9 mouse cellular contexts compared by ENCODE assay signal in genomic region chr9:43206022-43206390, GRCm38 (mm10). TPM values are rescaled to one million over a fixed set of nuclear protein-coding genes. Genes with fewer than 3 reads are reported as not detected.
DNase-seq lines count a peak whose midpoint lies in the region; ATAC-seq and TF ChIP-seq lines count a peak whose summit lies in the region.
"Had no signal": no experiment of that assay in that cellular context is flagged by ENCODE, and none has a peak within 500 bp of the region (broad histone marks: within the 10 kb centered on the region; RNA-seq: fewer than 3 reads in every experiment).

No protein-coding gene starts in this region.

- H3K36me3 ChIP-seq in heart, embryonic 14.5 days (ENCODE audit: control insufficient read depth, insufficient read depth, low read length) = no peaks in the 10 kb centered on the region
- no peaks in the 10 kb centered on the region for H3K36me3 ChIP-seq in heart, adult 2 months (ENCODE audit: control insufficient read depth, insufficient read depth, low read length)
- no peaks in the 10 kb centered on the region for H3K36me3 ChIP-seq in hindbrain, embryonic 15.5 days
- H3K36me3 ChIP-seq in midbrain, embryonic 15.5 days (replicated peaks) = no peaks in the 10 kb centered on the region

- H3K4me2 ChIP-seq in heart, embryonic 14.5 days (ENCODE audit: low read length) = peak overlapping the region; percentile 63
- H3K4me2 ChIP-seq in hindbrain, embryonic 15.5 days = peak overlapping the region; percentile 58
- peak overlapping the region; percentile 52 for H3K4me2 ChIP-seq in midbrain, embryonic 15.5 days

- WGBS in heart, embryonic 14.5 days = 4% methylated on average over 15 of the region's 15 CpGs
- 7% methylated on average over 15 of the region's 15 CpGs for WGBS in heart, adult 2 months
- 4% methylated on average over 15 of the region's 15 CpGs for WGBS in hindbrain, embryonic 15.5 days
- 4% methylated on average over 15 of the region's 15 CpGs for WGBS in midbrain, embryonic 15.5 days

- no peaks in the 10 kb centered on the region for H3K9me3 ChIP-seq in heart, embryonic 14.5 days (ENCODE audit: control insufficient read depth, low read length)
- no peaks in the 10 kb centered on the region for H3K9me3 ChIP-seq in hindbrain, embryonic 15.5 days
- H3K9me3 ChIP-seq in midbrain, embryonic 15.5 days = no peaks in the 10 kb centered on the region

- peaks cover 61% of the 10 kb centered on the region for H3K27me3 ChIP-seq in heart, embryonic 14.5 days (ENCODE audit: control insufficient read depth, insufficient read depth, low read length)
- peaks cover 11% of the 10 kb centered on the region; the same call in 1 of the 2 replicates for H3K27me3 ChIP-seq in heart, adult 2 months (ENCODE audit: control insufficient read depth, insufficient read depth, low read length)
- peaks cover 29% of the 10 kb centered on the region for H3K27me3 ChIP-seq in hindbrain, embryonic 15.5 days
- H3K27me3 ChIP-seq in midbrain, embryonic 15.5 days (replicated peaks) = peaks cover 37% of the 10 kb centered on the region

- TF ChIP-seq POLR2A in heart, adult 2 months (IDR thresholded peaks at IDR 0.05; ENCODE audit: insufficient read depth, low read depth, low read length) = no peak

- no peak overlapping the region for H3K27ac ChIP-seq in heart, embryonic 14.5 days (replicated peaks in 1 of 2; ENCODE audit: control insufficient read depth in 1 of 2, insufficient read depth in 1 of 2, low read depth in 2 of 2, low read length in 2 of 2)
- no peak overlapping the region for H3K27ac ChIP-seq in heart, adult 2 months
- H3K27ac ChIP-seq in hindbrain, embryonic 15.5 days (replicated peaks) = no peak overlapping the region
- no peak overlapping the region for H3K27ac ChIP-seq in midbrain, embryonic 15.5 days

- DNase-seq in heart, adult 2 months = no peak
- peak; percentile 25 for DNase-seq in ZHBTc4 (ENCODE audit: low read depth, low spot score)
- no peak for DNase-seq in left cerebral cortex, adult 18-20 months (ENCODE audit: low spot score in 2 of 2)
- no peak for DNase-seq in cerebellum, adult 8-10 months
- DNase-seq in spleen, postnatal 14 days (ENCODE audit: low spot score in 2 of 2) = no peak
- DNase-seq: adrenal gland, postnatal 10 days had no signal

- no peak overlapping the region; the same call in 1 of the 2 replicates for H3K9ac ChIP-seq in heart, embryonic 14.5 days (ENCODE audit: low read length)
- H3K9ac ChIP-seq in heart, adult 2 months (ENCODE audit: low read depth, low read length) = no peak overlapping the region
- H3K9ac ChIP-seq in hindbrain, embryonic 15.5 days = no peak overlapping the region
- no peak overlapping the region for H3K9ac ChIP-seq in midbrain, embryonic 15.5 days

- no peaks in the 10 kb centered on the region for H3K79me2 ChIP-seq in heart, adult 2 months (replicated peaks; ENCODE audit: control insufficient read depth, insufficient read depth, low read length)

- peaks cover 11 to 20% of the 10 kb centered on the region in 2 experiments; a peak in 3 of 4 replicates for H3K4me1 ChIP-seq in heart, embryonic 14.5 days (ENCODE audit: control insufficient read depth in 2 of 2, insufficient read depth in 2 of 2, low read length in 2 of 2)
- H3K4me1 ChIP-seq in heart, adult 2 months (ENCODE audit: control insufficient read depth, insufficient read depth, low read length) = peaks cover 3% of the 10 kb centered on the region
- peaks cover 16% of the 10 kb centered on the region for H3K4me1 ChIP-seq in hindbrain, embryonic 15.5 days (replicated peaks)
- H3K4me1 ChIP-seq in midbrain, embryonic 15.5 days = peaks cover 21% of the 10 kb centered on the region

- TF ChIP-seq EP300 in heart, adult 2 months (IDR thresholded peaks at IDR 0.05; ENCODE audit: insufficient read depth, low read depth, low read length) = no peak

- H3K4me3 ChIP-seq in heart, embryonic 14.5 days (ENCODE audit: control insufficient read depth in 1 of 2, insufficient read depth in 1 of 2, low read depth in 1 of 2, low read length in 2 of 2) = peak overlapping the region; percentile 1 to 34
- no peak overlapping the region for H3K4me3 ChIP-seq in heart, adult 2 months
- H3K4me3 ChIP-seq in hindbrain, embryonic 15.5 days = peak overlapping the region; percentile 30
- H3K4me3 ChIP-seq in midbrain, embryonic 15.5 days = peak overlapping the region; percentile 26

- TF ChIP-seq CTCF in heart, adult 2 months (IDR thresholded peaks at IDR 0.05) = no peak

- intact Hi-C loops in heart, adult 2 months (cut with DNase I) = no loop called here

- no peak for ATAC-seq in heart, embryonic 14.5 days (ENCODE audit: insufficient number of reproducible peaks, insufficient read depth, low FRiP score, low read depth)
- ATAC-seq in hindbrain, embryonic 15.5 days (ENCODE audit: low FRiP score, low read depth) = peak; percentile 8; the same call in 1 of the 2 replicates
- ATAC-seq in midbrain, embryonic 15.5 days (replicated peaks) = no peak

RNA-seq across cellular contexts. Expression of gene Pou2f3, which starts 4.2 kb away (rescaled TPM):
- 0.12 TPM in 1 of 2 replicates, not detected in the other for polyA plus RNA-seq in heart, embryonic 14.5 days (2014; fragmentation: Nextera tagmentation; extraction: Ambion mirVana)
- total RNA-seq in heart, adult 2 months (2021) = not detected
- polyA plus RNA-seq in heart, adult 2 months (2012; rRNA removed) = 0.14 and 0.23 TPM in 2 replicates
- polyA plus RNA-seq in hindbrain, embryonic 15.5 days (2015; fragmentation: Nextera tagmentation; extraction: Ambion mirVana) = 0.05 and 0.10 TPM in 2 replicates
- 0.08 and 0.14 TPM in 2 replicates for polyA plus RNA-seq in midbrain, embryonic 15.5 days (2015; fragmentation: Nextera tagmentation; extraction: Ambion mirVana)
- under 1 TPM; 0.21 to 0.37 TPM for total RNA-seq in left cerebral cortex, adult 18-20 months (2021)
- total RNA-seq: adrenal gland, postnatal 10 days had no signal

RNA-seq across cellular contexts. Expression of gene Oaf, which starts 33.7 kb away (rescaled TPM):
- 39.6 and 41.2 TPM in 2 replicates for polyA plus RNA-seq in heart, embryonic 14.5 days (2014; fragmentation: Nextera tagmentation; extraction: Ambion mirVana)
- total RNA-seq in heart, adult 2 months (2021) = 10 to 100 TPM in 1 of 2 experiments, 1 to 10 TPM in 1; 6.8 to 11.8 TPM
- polyA plus RNA-seq in heart, adult 2 months (2012; rRNA removed) = 15.1 and 24.0 TPM in 2 replicates
- 7.1 and 10.8 TPM in 2 replicates for polyA plus RNA-seq in hindbrain, embryonic 15.5 days (2015; fragmentation: Nextera tagmentation; extraction: Ambion mirVana)
- polyA plus RNA-seq in midbrain, embryonic 15.5 days (2015; fragmentation: Nextera tagmentation; extraction: Ambion mirVana) = 5.1 and 6.4 TPM in 2 replicates
- total RNA-seq in left cerebral cortex, adult 18-20 months (2021) = 10 to 100 TPM; 15.2 to 17.9 TPM
